Mouse (Mus musculus) CH12F3 (cell line): ENCODE results near the gene Olfr577.

Experiments used
- in situ Hi-C: fragments of 300-500 bp; cut with MboI; formaldehyde crosslinking; loops from 2 replicates; pipeline ENCODE4 v1.14.3; 2020; ENCODE audit warnings: low sequenced_read_pairs

Gene Olfr577

GRCm38 (mm10) chr7:102975843-102976242 is at the start of gene Olfr577:
Gene Olfr577, minus strand, starts transcription at chr7:102975943.
- in situ Hi-C loops, result no loop called here

GRCm38 (mm10) chr7:102989224-102989623 is 13.5 kb upstream of the Olfr577 start, which contains the start of gene Olfr578:
Gene Olfr578, minus strand, starts transcription at chr7:102989324.
- in situ Hi-C loops, result no loop called here

GRCm38 (mm10) chr7:102974399-102974798 is 1.3 kb downstream of the Olfr577 start:
- in situ Hi-C loops, result no loop called here

- in situ Hi-C loops, result no loop called here
These were observed 13.4 kb downstream of the Olfr577 start, which contains the start of gene Olfr576 for GRCm38 (mm10) chr7:102962360-102962759. Gene Olfr576, plus strand, starts transcription at chr7:102962660.

- in situ Hi-C loops, result no loop called here
These were observed 17.1 kb downstream of the Olfr577 start, which contains the start of gene Olfr575 for GRCm38 (mm10) chr7:102958593-102958992. Gene Olfr575, minus strand, starts transcription at chr7:102958775.

GRCm38 (mm10) chr7:102958137-102958536 is 17.6 kb downstream of the Olfr577 start:
- in situ Hi-C loops, result no loop called here

- in situ Hi-C loops, result no loop called here
These were observed 25.0 kb downstream of the Olfr577 start for GRCm38 (mm10) chr7:102950732-102951131.

- in situ Hi-C loops, result no loop called here
These were observed 27.6 kb downstream of the Olfr577 start, which contains the start of gene Olfr574 for GRCm38 (mm10) chr7:102948167-102948566. Gene Olfr574, plus strand, starts transcription at chr7:102948467.

- in situ Hi-C loops, result no loop called here
These were observed 32.3 kb downstream of the Olfr577 start for GRCm38 (mm10) chr7:102943417-102943816.

GRCm38 (mm10) chr7:102942475-102942874 is 33.3 kb downstream of the Olfr577 start, which contains the start of gene Olfr573-ps1:
Gene Olfr573-ps1, minus strand, starts transcription at chr7:102942575.
- in situ Hi-C loops, result no loop called here

GRCm38 (mm10) chr7:102927105-102927504 is 48.6 kb downstream of the Olfr577 start:
- in situ Hi-C loops, result no loop called here

GRCm38 (mm10) chr7:102924109-102924508 is 51.6 kb downstream of the Olfr577 start, which contains the start of gene Olfr572:
Gene Olfr572, plus strand, starts transcription at chr7:102924409.
- in situ Hi-C loops, result no loop called here
